Mouse (Mus musculus) ZHBTc4 (cell line): ENCODE results near the gene Ctnnbl1.

Experiments
- DNase-seq: peaks from one replicate; pipeline ENCODE4 v3.0.0-alpha.2; 2011; ENCODE audit warnings: low read depth, low spot score

Gene Ctnnbl1

GRCm38 (mm10) chr2:157818576-157819320 is 81.5 kb downstream of the Ctnnbl1 start:
- DNase-seq: peak; percentile 19

- no peak for DNase-seq
Observed at GRCm38 (mm10) chr2:157819401-157819800, 82.2 kb downstream of the Ctnnbl1 start.

DNA sequence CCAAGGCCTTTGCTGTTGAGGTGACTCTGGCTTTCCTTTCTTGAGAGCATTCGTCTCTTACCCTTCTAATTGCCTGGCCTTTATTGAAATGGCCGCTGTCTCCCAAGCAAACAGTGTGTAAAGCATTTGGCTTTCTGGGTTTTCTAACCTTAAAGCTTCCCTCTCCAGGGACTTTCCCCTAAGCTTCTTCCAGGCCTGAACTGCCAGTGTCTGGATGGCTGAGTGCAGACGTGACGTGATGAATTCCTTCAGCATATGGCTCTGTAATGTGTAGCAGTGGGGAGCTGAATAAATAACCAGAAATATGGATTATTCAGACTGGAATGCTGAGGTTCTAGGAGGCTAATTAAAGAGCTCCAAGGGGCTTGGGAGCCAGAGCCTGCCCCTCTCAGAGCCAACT is 84.1 kb downstream of the Ctnnbl1 start:
- DNase-seq: no peak

GRCm38 (mm10) chr2:157823456-157823855 is 86.3 kb downstream of the Ctnnbl1 start:
- DNase-seq: no peak

DNA sequence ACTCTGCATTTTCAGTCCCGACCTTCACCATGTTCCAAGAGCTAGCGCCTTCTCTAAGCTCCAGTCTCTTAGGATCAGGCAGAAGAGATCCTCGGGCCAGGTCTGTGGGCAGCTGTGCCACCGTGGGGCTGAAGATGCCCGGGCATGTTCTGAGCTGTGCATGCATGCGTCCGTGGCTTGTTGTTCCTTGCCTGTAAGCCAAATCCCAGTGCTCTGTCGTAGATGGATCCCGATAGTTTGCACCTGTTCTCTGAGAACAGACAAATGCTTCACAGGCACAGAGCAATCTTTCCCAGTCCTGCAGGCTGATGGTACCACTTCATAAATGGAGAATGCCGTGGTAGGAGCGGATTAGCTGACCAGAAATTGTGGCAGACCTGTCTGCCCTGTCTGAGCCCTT is 87.0 kb downstream of the Ctnnbl1 start:
- no peak for DNase-seq

DNA sequence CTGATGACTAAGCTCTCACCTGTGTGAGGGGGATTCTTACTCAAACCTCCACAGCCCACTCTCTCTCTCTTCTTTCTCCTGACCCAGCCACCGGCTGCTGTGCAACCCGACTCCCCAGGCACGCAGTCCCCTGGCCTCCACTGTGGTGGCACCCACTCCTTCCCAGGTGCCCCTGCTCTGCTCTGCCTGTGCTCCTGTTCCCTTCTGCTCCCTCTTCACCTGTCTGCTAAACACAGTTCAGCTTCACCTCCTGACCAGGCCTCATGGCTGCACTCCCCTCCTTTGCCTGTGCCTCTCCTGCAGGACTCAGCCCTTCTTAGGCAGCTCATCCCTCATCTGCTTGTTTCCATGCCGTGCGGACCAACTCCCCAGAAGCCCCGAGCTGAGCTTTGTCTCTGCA is 92.9 kb downstream of the Ctnnbl1 start:
- no peak for DNase-seq

DNA sequence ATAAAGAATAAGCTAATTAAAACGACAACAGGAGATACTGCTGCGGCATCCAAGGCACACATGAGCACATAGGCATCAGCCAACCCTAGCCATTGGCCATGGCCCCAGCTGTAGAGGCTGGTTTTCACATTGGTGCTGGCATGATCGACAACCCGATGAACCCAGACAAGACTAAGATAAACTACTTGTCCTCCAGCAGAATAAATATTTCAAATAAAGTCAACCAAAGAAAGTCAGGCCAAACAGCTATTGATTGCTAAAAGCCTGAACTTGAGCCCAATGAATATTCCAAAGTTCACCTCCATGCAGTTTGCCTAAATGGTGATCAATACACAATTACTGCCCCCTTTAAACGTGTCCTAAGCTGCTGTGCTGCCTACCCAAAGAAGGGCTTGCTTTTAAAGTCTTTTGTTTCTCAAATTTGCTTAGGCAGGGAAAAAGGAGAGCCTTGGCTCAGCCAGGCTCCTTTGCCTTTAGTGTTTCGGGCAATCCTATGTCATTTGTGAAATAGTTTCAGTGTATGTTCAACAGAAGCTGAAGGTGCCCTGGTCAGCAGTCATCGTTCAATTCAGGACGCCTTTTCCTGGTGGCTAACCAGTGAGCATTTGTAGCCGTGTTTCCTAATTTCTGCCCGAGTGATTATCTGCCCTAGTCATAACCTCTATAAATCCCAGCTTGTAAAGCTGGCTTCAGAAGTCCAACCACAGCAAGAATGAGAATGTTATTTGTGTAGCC is 93.6 kb downstream of the Ctnnbl1 start:
- DNase-seq: no peak

GRCm38 (mm10) chr2:157837050-157837449 is 99.8 kb downstream of the Ctnnbl1 start:
- no peak for DNase-seq

- DNase-seq: peak; percentile 65
Observed at GRCm38 (mm10) chr2:157838206-157838923, 101.2 kb downstream of the Ctnnbl1 start.

DNA sequence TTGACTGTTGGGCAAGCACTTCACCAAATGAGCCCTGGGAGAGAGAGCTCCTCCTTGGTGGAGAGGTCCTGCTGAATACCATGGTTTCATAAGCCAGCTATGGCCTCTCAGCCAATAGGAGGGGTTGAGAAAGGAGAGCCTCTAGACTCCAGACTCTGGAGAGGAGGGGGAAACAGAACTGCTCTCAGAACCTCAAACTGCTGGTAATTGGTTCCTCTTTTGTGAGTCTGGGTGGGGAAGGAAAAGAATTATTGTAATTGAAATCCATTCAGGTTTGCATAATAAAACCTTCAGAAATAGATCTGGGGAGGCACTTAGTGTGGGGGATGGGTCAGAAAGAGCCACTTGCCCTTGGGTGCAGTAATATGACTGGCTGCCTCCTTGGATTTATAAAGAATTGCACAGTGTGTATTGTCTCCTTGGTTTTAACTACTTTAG is 103.5 kb downstream of the Ctnnbl1 start:
- peak; percentile 95 for DNase-seq

- DNase-seq: peak; percentile 89
Observed at GRCm38 (mm10) chr2:157841121-157841520, 103.9 kb downstream of the Ctnnbl1 start.

DNA sequence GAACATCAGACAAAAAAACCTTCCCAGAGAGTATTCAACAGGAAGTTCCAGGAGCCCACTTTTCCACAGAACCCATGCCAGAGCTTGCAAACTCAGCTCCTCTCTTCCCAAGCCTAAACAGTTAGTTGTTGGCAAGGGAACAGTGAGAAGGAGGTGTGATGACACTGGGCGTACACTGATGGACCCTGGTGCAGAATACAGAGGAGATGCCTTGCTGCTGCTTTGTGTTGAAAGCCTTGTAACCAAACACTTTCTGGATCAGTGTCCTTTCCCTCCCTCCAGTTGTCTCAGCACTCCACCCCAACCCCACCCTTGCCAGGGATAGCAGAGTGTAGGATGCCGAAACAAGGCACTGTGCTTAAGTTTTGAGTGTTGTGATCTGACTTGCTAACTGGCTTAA is 107.5 kb downstream of the Ctnnbl1 start:
- DNase-seq: peak; percentile 69

- no peak for DNase-seq
Observed at GRCm38 (mm10) chr2:157845831-157846230, 108.6 kb downstream of the Ctnnbl1 start.

DNA sequence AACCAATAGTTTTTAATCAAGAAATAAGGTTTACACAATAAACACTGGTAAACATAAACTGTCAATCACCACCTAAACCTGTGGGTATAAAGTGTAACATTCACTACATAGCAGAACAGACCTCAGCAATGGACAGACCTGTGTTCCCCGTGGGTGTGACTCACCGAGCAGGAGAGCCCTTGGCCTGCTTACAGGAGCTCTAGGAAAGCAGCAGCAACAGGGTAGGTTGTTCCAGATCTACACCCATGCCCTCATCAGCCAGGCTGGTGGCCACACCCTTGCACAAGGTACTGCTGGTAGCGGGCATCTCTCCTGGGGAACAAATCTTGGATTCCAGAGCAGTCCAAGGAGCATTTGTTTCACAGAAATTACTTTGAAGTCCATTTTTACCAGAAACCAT is 115.9 kb downstream of the Ctnnbl1 start:
- DNase-seq: no peak

- DNase-seq: no peak
Observed at GRCm38 (mm10) chr2:157855814-157856213, 118.6 kb downstream of the Ctnnbl1 start.

GRCm38 (mm10) chr2:157857496-157857895 is 120.3 kb downstream of the Ctnnbl1 start:
- DNase-seq: peak; percentile 18

GRCm38 (mm10) chr2:157858317-157858716 is 121.1 kb downstream of the Ctnnbl1 start:
- no peak for DNase-seq

DNA sequence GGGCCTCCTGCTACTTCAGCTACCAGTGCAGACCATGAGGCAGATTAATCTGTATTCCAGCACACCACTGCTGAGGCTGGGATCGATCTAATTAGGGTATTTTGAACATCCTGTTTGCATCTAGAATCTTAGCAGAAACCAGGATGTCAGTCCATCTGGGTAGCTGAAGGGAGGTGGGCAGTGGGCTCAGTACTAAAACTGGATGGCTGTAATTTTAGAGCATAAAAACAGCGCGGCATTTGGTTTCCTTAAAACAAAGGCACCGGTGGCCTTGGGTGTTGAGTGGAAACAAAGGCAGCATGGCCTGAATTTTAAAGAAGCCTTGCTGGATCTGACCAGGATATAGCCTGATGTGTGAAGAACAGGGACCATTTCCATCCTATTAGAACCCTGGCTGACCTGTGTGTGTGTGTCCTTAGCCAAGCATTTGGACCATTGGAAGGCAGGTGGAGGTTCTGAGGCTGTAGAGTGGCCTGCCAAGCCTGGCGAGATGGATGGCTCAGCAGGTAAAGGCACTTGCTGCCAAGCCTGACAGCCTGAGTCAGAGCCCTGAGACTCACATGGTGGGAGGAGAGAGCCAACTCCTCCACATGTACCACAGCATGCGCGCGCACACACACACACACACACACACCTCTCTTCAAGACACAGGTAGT is 122.0 kb downstream of the Ctnnbl1 start:
- DNase-seq: no peak

- no peak for DNase-seq
Observed at GRCm38 (mm10) chr2:157861273-157861944, 124.2 kb downstream of the Ctnnbl1 start.

- DNase-seq: no peak
Observed at GRCm38 (mm10) chr2:157862306-157862705, 125.1 kb downstream of the Ctnnbl1 start.

- no peak for DNase-seq
Observed at GRCm38 (mm10) chr2:157867126-157867525, 129.9 kb downstream of the Ctnnbl1 start.
